Mouse (Mus musculus) MEL (cell line): Measurements from ENCODE around the gene Sh3pxd2b. TPM values are rescaled to one million over a fixed set of nuclear protein-coding genes. Genes with fewer than 3 reads are reported as not detected.
A peak's percentile ranks its signal among the peaks of the same experiment; 100 is the strongest.

ENCODE experiments used
- DNase-seq: peaks from one replicate; pipeline ENCODE4 v3.0.0; 2011; ENCODE audit warnings: low read depth, low spot score
- H3K27ac ChIP-seq: 2 replicates; pipeline ENCODE4 v1.5.1; 2012; ENCODE audit warnings: low read depth, mild to moderate bottlenecking, control low read depth, low read length, moderate library complexity; ENCODE audit not compliant: control insufficient read depth
- H3K27me3 ChIP-seq, 2 experiments: fragments of 150-350 bp in 1 of 2; sonication (generic) in 1 of 2; 2 replicates each; pipeline ENCODE4 v1.6.1; 2012; ENCODE audit warnings: low read length in 2 of 2, mild to moderate bottlenecking in 2 of 2, improper control_type of control experiment in 1 of 2, moderate library complexity in 1 of 2; ENCODE audit not compliant: insufficient read depth in 2 of 2, control insufficient read depth in 1 of 2
- H3K36me3 ChIP-seq, 2 experiments: 2 replicates each; pipeline ENCODE4 v1.6.1; 2012 to 2014; ENCODE audit warnings: low read length in 2 of 2, improper control_type of control experiment in 1 of 2, inconsistent platforms in 1 of 2, mild to moderate bottlenecking in 1 of 2; ENCODE audit not compliant: insufficient read depth in 2 of 2, control insufficient read depth in 1 of 2
- H3K4me1 ChIP-seq, 2 experiments: fragments of 150-350 bp in 1 of 2; sonication (generic) in 1 of 2; 2 replicates each; pipeline ENCODE4 v1.6.1; 2012; ENCODE audit warnings: low read length in 2 of 2, improper control_type of control experiment in 1 of 2, mild to moderate bottlenecking in 1 of 2; ENCODE audit not compliant: insufficient read depth in 2 of 2, control insufficient read depth in 1 of 2
- H3K4me3 ChIP-seq, 2 experiments: fragments of 150-350 bp in 1 of 2; sonication (generic) in 1 of 2; 2 replicates each; pipeline ENCODE4 v1.5.1; 2012; ENCODE audit warnings: low read depth in 2 of 2, low read length in 2 of 2, mild to moderate bottlenecking in 2 of 2, moderate library complexity in 2 of 2, control low read depth in 1 of 2, improper control_type of control experiment in 1 of 2; ENCODE audit not compliant: control insufficient read depth in 1 of 2, insufficient read depth in 1 of 2
- H3K79me2 ChIP-seq: 2 replicates; pipeline ENCODE4 v1.6.1; 2012; ENCODE audit warnings: mild to moderate bottlenecking, low read length, moderate library complexity; ENCODE audit not compliant: control insufficient read depth, poor library complexity, insufficient read depth
- H3K9ac ChIP-seq: 2 replicates; pipeline ENCODE4 v1.6.1; 2012; ENCODE audit warnings: low read depth, mild to moderate bottlenecking, control low read depth, low read length, moderate library complexity; ENCODE audit not compliant: control insufficient read depth, poor library complexity, severe bottlenecking
- H3K9me3 ChIP-seq: fragments of 150-350 bp; sonication (generic); replicated peaks from 2 replicates; pipeline ENCODE4 v1.6.1; 2012; ENCODE audit warnings: mild to moderate bottlenecking, low read length, improper control_type of control experiment, moderate library complexity; ENCODE audit not compliant: insufficient read depth
- BHLHE40 ChIP-seq: IDR thresholded peaks from 2 replicates; pipeline ENCODE4 v1.6.1; 2012; ENCODE audit warnings: low read depth, mild to moderate bottlenecking, inconsistent platforms, low read length, improper control_type of control experiment, borderline replicate concordance
- CTCF ChIP-seq, 3 experiments: IDR thresholded peaks in 2 of 3; conservative IDR thresholded peaks in 1 of 3; 2 replicates each; pipeline ENCODE4 v1.5.1; 2011 to 2012; ENCODE audit warnings: low read length in 3 of 3, low read depth in 2 of 3, mild to moderate bottlenecking in 2 of 3, improper control_type of control experiment in 1 of 3, inconsistent platforms in 1 of 3, mixed read lengths in 1 of 3, moderate library complexity in 1 of 3; ENCODE audit not compliant: control insufficient read depth in 1 of 3, insufficient read depth in 1 of 3, poor library complexity in 1 of 3, severe bottlenecking in 1 of 3
- ETS1 ChIP-seq: IDR thresholded peaks from 2 replicates; pipeline ENCODE4 v1.6.1; 2012; ENCODE audit warnings: low read depth, mild to moderate bottlenecking, inconsistent platforms, low read length, improper control_type of control experiment, moderate library complexity
- GABPA ChIP-seq: IDR thresholded peaks from 2 replicates; pipeline ENCODE4 v1.6.1; 2012; ENCODE audit warnings: low read depth, mild to moderate bottlenecking, inconsistent platforms, low read length, improper control_type of control experiment, moderate library complexity
- GATA1 ChIP-seq: IDR thresholded peaks from 2 replicates; pipeline ENCODE4 v1.6.1; 2011; ENCODE audit warnings: low read depth, low read length, improper control_type of control experiment
- MYC ChIP-seq: IDR thresholded peaks from 2 replicates; pipeline ENCODE4 v1.6.1; 2011; ENCODE audit warnings: low read depth, mild to moderate bottlenecking, low read length, improper control_type of control experiment, moderate library complexity
- NRF1 ChIP-seq: IDR thresholded peaks from 2 replicates; pipeline ENCODE4 v1.6.1; 2014; ENCODE audit warnings: low read depth, mild to moderate bottlenecking, inconsistent platforms, low read length, improper control_type of control experiment, moderate library complexity; ENCODE audit not compliant: poor library complexity, insufficient read depth, severe bottlenecking
- RAD21 ChIP-seq: IDR thresholded peaks from 2 replicates; pipeline ENCODE4 v1.6.1; 2011; ENCODE audit warnings: mild to moderate bottlenecking, low read depth, low read length, improper control_type of control experiment
- RCOR1 ChIP-seq: IDR thresholded peaks from 2 replicates; pipeline ENCODE4 v1.6.1; 2012; ENCODE audit warnings: low read depth, mild to moderate bottlenecking, inconsistent platforms, low read length, improper control_type of control experiment
- SIN3A ChIP-seq: IDR thresholded peaks from 2 replicates; pipeline ENCODE4 v1.6.1; 2012; ENCODE audit warnings: low read length, improper control_type of control experiment, inconsistent platforms
- SMC3 ChIP-seq: IDR thresholded peaks from 2 replicates; pipeline ENCODE4 v1.6.1; 2011; ENCODE audit warnings: low read depth, low read length, improper control_type of control experiment
- UBTF ChIP-seq: IDR thresholded peaks from 2 replicates; pipeline ENCODE4 v1.6.1; 2012; ENCODE audit warnings: low read depth, mild to moderate bottlenecking, inconsistent platforms, low read length, improper control_type of control experiment, moderate library complexity, borderline replicate concordance; ENCODE audit not compliant: insufficient read depth
- USF1 ChIP-seq: IDR thresholded peaks from 2 replicates; pipeline ENCODE4 v1.6.1; 2014; ENCODE audit warnings: low read depth, mild to moderate bottlenecking, inconsistent platforms, low read length, improper control_type of control experiment, moderate library complexity
- ZC3H11A ChIP-seq: IDR thresholded peaks from 2 replicates; pipeline ENCODE4 v1.6.1; 2012; ENCODE audit warnings: low read depth, mild to moderate bottlenecking, inconsistent platforms, low read length, improper control_type of control experiment
- ZKSCAN1 ChIP-seq: IDR thresholded peaks from 2 replicates; pipeline ENCODE4 v1.6.1; 2012; ENCODE audit warnings: low read depth, mild to moderate bottlenecking, inconsistent platforms, low read length, improper control_type of control experiment, moderate library complexity
- polyA plus RNA-seq, 2 experiments: library from polyadenylated mRNA; stranded (reverse) in 1 of 2; unstranded in 1 of 2; fragments of >175 nt in 1 of 2; fragments of >200 nt in 1 of 2; gene quantifications; 2 replicates each; pipeline versions ENCODE4 v1.2.1 to v1.2.4; 2012; ENCODE audit warnings: low replicate concordance in 2 of 2, low read depth in 1 of 2; ENCODE audit not compliant: insufficient read length in 2 of 2, insufficient read depth in 1 of 2, missing spikeins in 1 of 2
- total RNA-seq: library from RNA; depleted of rRNA; stranded (reverse); fragments of 300-350 nt; gene quantifications from 2 replicates; pipeline ENCODE4 v1.2.3, GENCODE M21; 2012

Sh3pxd2b gene
- total and polyA plus RNA-seq, 3 experiments: 9.6 to 17.0 TPM; not detected in 1

GRCm38 (mm10) chr11:32342770-32343191, 4.8 kb upstream of the Sh3pxd2b start:
- Histone ChIP-seq H3K9me3 (no peaks in the 10 kb centered on the region), H3K4me1 (peaks cover 0 to 4% of the 10 kb centered on the region in 2 experiments; a peak in 1 of 4 replicates), H3K36me3 (no peaks in the 10 kb centered on the region), H3K4me3 (no peak overlapping the region), H3K27me3 (peaks cover 2% of the 10 kb centered on the region in 2 experiments; a peak in 2 of 4 replicates), H3K9ac (no peak overlapping the region), H3K27ac (no peak overlapping the region), H3K79me2 (peaks cover 1% of the 10 kb centered on the region)
- DNase-seq: peak; percentile 87
- TF ChIP-seq RCOR1: no peak
- peak; percentile 70 for TF ChIP-seq SMC3
- peak; percentile 60; the same call in 1 of the 2 replicates for TF ChIP-seq ZKSCAN1
- TF ChIP-seq CTCF (IDR thresholded peaks at IDR 0.05 in 2 of 3, conservative IDR thresholded peaks at IDR 0.05 in 1 of 3; ENCODE audit: control insufficient read depth in 1 of 3, insufficient read depth in 1 of 3, low read depth in 2 of 3, low read length in 3 of 3, poor library complexity in 1 of 3, severe bottlenecking in 1 of 3): peak; percentile 90 to 99 (median 95)
- peak; percentile 69 for TF ChIP-seq ZC3H11A
- TF ChIP-seq GATA1: peak; percentile 37; the same call in 1 of the 2 replicates
- peak; percentile 87 for TF ChIP-seq RAD21
- TF ChIP-seq SIN3A: no peak

- H3K4me3 ChIP-seq: no peak overlapping the region
- H3K9ac ChIP-seq: no peak overlapping the region
- TF ChIP-seq RAD21 (no peak), MYC (no peak), GABPA (no peak), USF1 (no peak), UBTF (no peak), BHLHE40 (no peak), NRF1 (no peak), ETS1 (no peak), ZKSCAN1 (no peak)
- TF ChIP-seq, all 39 proteins: peak for 0
- Histone ChIP-seq H3K4me1 (peaks cover 0 to 5% of the 10 kb centered on the region in 2 experiments; a peak in 1 of 4 replicates), H3K9me3 (no peaks in the 10 kb centered on the region), H3K36me3 (peaks cover 0 to under 1% of the 10 kb centered on the region in 2 experiments; a peak in 1 of 4 replicates), H3K27ac (no peak overlapping the region), H3K79me2 (peaks cover 7% of the 10 kb centered on the region), H3K27me3 (peaks cover 2% of the 10 kb centered on the region in 2 experiments; a peak in 2 of 4 replicates)
- peak; percentile 39 for DNase-seq
These were observed 4.3 kb upstream of the Sh3pxd2b start for GRCm38 (mm10) chr11:32343350-32343749.
